Mouse (Mus musculus) lung, embryonic 16.5 days (tissue): ENCODE measurements around the gene Gabarapl1. TPM values are rescaled to one million over a fixed set of nuclear protein-coding genes. Genes with fewer than 3 reads are reported as not detected.

Source experiments
- ATAC-seq: fragments of 200-750 bp; cut with Nextera tagmentation; 2 replicates; pipeline ENCODE4 v1.8.0; 2017; ENCODE audit warnings: low read depth, mild to moderate bottlenecking, moderate library complexity
- H3K27ac ChIP-seq: fragments of 300-500 bp; sonication (generic); 2 replicates; pipeline ENCODE4 v1.5.1; 2014; ENCODE audit warnings: mild to moderate bottlenecking, control low read depth, low read length
- H3K27me3 ChIP-seq: fragments of 300-500 bp; sonication (generic); 2 replicates; pipeline ENCODE4 v1.6.1; 2014; ENCODE audit warnings: low read depth, low read length, mixed read lengths; ENCODE audit not compliant: control insufficient read depth, insufficient read depth
- H3K36me3 ChIP-seq: fragments of 300-500 bp; sonication (generic); 2 replicates; pipeline ENCODE4 v1.6.1; 2014; ENCODE audit warnings: low read length; ENCODE audit not compliant: control insufficient read depth, insufficient read depth
- H3K4me1 ChIP-seq: fragments of 300-500 bp; sonication (generic); replicated peaks from 2 replicates; pipeline ENCODE4 v1.6.1; 2014; ENCODE audit warnings: low read length, mixed read lengths; ENCODE audit not compliant: control insufficient read depth, insufficient read depth
- H3K4me2 ChIP-seq: fragments of 300-500 bp; sonication (generic); 2 replicates; pipeline ENCODE4 v1.6.1; 2014; ENCODE audit warnings: low read depth, low read length, control low read depth
- H3K4me3 ChIP-seq: fragments of 300-500 bp; sonication (generic); 2 replicates; pipeline ENCODE4 v1.5.1; 2014; ENCODE audit warnings: mild to moderate bottlenecking, low read length, control low read depth
- H3K9ac ChIP-seq: fragments of 300-500 bp; sonication (generic); 2 replicates; pipeline ENCODE4 v1.6.1; 2014; ENCODE audit warnings: low read length, control low read depth
- H3K9me3 ChIP-seq: fragments of 300-500 bp; sonication (generic); 2 replicates; pipeline ENCODE4 v1.6.1; 2016; ENCODE audit warnings: low read length; ENCODE audit not compliant: control insufficient read depth
- WGBS: fragments of 180-500 bp; shearing (Covaris S2); extraction: QIAGEN DNeasy Blood & Tissue Kit; methylation state at CpG from one replicate; pipeline ENCODE4 v1.1.7; 2014; 5-methylcytosine and 5-hydroxymethylcytosine counted together
- polyA plus RNA-seq: library from polyadenylated mRNA; unstranded; fragments of >200 nt; fragmentation: Nextera tagmentation; extraction: Ambion mirVana; gene quantifications from 2 replicates; pipeline ENCODE4 v1.2.1, GENCODE M21; 2015

The Gabarapl1 gene
- polyA plus RNA-seq, 1 experiment from 2014 or later, result 48.0 TPM

DNA sequence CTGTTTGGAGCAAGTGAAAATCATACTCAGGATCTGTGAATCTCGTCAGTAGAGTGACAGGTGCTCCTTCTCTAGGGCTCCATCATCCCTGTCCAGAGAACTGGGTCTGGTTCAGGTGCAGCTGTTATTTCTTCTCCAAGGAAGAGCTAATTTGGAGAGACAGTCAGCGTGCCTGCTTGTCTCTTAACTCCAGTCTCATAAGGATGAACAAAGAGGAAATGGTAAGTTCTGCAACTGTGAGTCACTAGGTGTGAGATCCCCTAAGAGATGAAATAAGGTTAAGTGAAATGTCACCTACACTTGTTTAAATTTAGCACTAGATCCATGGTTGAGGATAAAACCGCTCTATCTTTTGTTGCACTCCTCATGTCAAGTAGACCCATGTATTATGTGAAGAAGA is 50.1 kb downstream of the Gabarapl1 start:
- Histone ChIP-seq H3K9me3 (no peaks in the 10 kb centered on the region), H3K27ac (no peak overlapping the region), H3K4me1 (no peaks in the 10 kb centered on the region), H3K4me2 (no peak overlapping the region), H3K27me3 (no peaks in the 10 kb centered on the region), H3K9ac (no peak overlapping the region), H3K36me3 (no peaks in the 10 kb centered on the region), H3K4me3 (no peak overlapping the region)
- ATAC-seq, result no peak
- 64% methylated on average over 3 of the region's 3 CpGs for WGBS

DNA sequence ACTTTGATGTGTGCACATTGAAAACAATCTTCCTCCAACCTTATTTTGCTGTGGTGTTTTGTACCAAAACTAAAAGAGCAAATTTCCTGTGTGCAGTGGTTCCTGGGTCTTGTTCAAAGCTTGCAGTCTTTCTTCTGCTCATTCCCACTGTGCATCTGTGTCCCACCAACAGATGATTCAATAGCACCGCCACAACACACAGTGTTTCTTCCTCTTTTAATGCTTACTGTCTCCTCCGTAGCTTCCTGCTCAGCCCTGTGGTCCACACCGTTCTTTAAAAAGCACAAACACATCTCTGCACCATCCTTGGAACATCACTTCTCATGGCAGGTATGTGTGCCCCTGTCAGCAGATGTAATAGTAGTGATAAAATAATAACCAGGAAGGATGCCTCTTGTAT is 58.5 kb downstream of the Gabarapl1 start, which contains the start of gene Klrd1:
Gene Klrd1, plus strand, starts transcription at position 275 of the 400 bp plus-strand sequence.
- Histone ChIP-seq H3K4me1 (no peaks in the 10 kb centered on the region), H3K27me3 (no peaks in the 10 kb centered on the region), H3K9ac (no peak within 1 kb of the TSS), H3K4me3 (no peak within 1 kb of the TSS), H3K36me3 (no peaks in the 10 kb centered on the region), H3K27ac (no peak within 1 kb of the TSS), H3K4me2 (no peak within 1 kb of the TSS), H3K9me3 (no peaks in the 10 kb centered on the region)
- WGBS, result 76% methylated on average over 3 of the region's 3 CpGs
- no peak for ATAC-seq

Other genes with a start within 250 kb of the Gabarapl1 start
- not detected in 2 replicates for gene 4922502D21Rik, start 201.4 kb upstream of the Gabarapl1 start, polyA plus RNA-seq
- gene Clec12a, start 190.5 kb upstream of the Gabarapl1 start, polyA plus RNA-seq, result 3.3 and 4.3 TPM in 2 replicates
- gene Clec12b, start 147.3 kb upstream of the Gabarapl1 start, polyA plus RNA-seq, result 0.36 and 0.50 TPM in 2 replicates
- 2.8 and 3.7 TPM in 2 replicates for gene Clec1b, start 135.9 kb upstream of the Gabarapl1 start, polyA plus RNA-seq
- 1.5 and 1.6 TPM in 2 replicates for gene Clec9a, start 124.3 kb upstream of the Gabarapl1 start, polyA plus RNA-seq
- 35.9 and 37.0 TPM in 2 replicates for gene Clec1a, start 81.2 kb upstream of the Gabarapl1 start, polyA plus RNA-seq
- gene Olr1, start 26.0 kb upstream of the Gabarapl1 start, polyA plus RNA-seq, result 0.11 and 0.15 TPM in 2 replicates
- 0.09 TPM in 1 of 2 replicates, not detected in the other for gene Tmem52b, start 20.6 kb upstream of the Gabarapl1 start, polyA plus RNA-seq
- gene Klre1, start 44.7 kb downstream of the Gabarapl1 start, polyA plus RNA-seq, result not detected in 2 replicates
- 0.51 and 2.0 TPM in 2 replicates for gene Klrd1, start 58.6 kb downstream of the Gabarapl1 start, polyA plus RNA-seq
- 0.30 and 0.52 TPM in 2 replicates for gene Klrk1, start 90.7 kb downstream of the Gabarapl1 start, polyA plus RNA-seq
- not detected in 2 replicates for gene Klrc3, start 110.2 kb downstream of the Gabarapl1 start, polyA plus RNA-seq
- gene Klrc2, start 127.5 kb downstream of the Gabarapl1 start, polyA plus RNA-seq, result not detected in 2 replicates
- 0.15 and 0.20 TPM in 2 replicates for gene Klrc1, start 145.8 kb downstream of the Gabarapl1 start, polyA plus RNA-seq
- gene Klri1, start 184.0 kb downstream of the Gabarapl1 start, polyA plus RNA-seq, result not detected in 2 replicates
- not detected in 2 replicates for gene Klri2, start 207.3 kb downstream of the Gabarapl1 start, polyA plus RNA-seq